Mouse (Mus musculus) embryonic fibroblast, embryonic 13.5 days (primary cell): ENCODE results near the gene Pirb.

Experiments used
- CTCF ChIP-seq: IDR thresholded peaks from 2 replicates; pipeline ENCODE4 v1.5.1; 2011; ENCODE audit warnings: mild to moderate bottlenecking, control low read depth, low read length, moderate library complexity, borderline replicate concordance; ENCODE audit not compliant: insufficient read depth
- POLR2A ChIP-seq: IDR thresholded peaks from 2 replicates; pipeline ENCODE4 v1.6.1; 2011; ENCODE audit warnings: low read depth, mild to moderate bottlenecking, control low read depth, low read length, moderate library complexity

GRCm38 (mm10) chr7:3704475-3704874, 15.7 kb downstream of the Pirb start:
- TF ChIP-seq CTCF = no peak
- TF ChIP-seq POLR2A = no peak; the same call in none of the 2 replicates
